Mouse (Mus musculus) embryonic fibroblast, embryonic 13.5 days (primary cell): ENCODE results near the gene Atg7. TPM values are rescaled to one million over a fixed set of nuclear protein-coding genes. Genes with fewer than 3 reads are reported as not detected.
"Not testable (repeated sequence)": the region's sequence is repeated elsewhere in the genome, so short reads cannot be mapped to it uniquely, and the experiment has no call there.

ENCODE experiments used
- H3K27ac ChIP-seq: 2 replicates; pipeline ENCODE4 v1.5.1; 2012; ENCODE audit warnings: low read length, control low read depth, inconsistent platforms; ENCODE audit not compliant: insufficient read depth
- H3K4me1 ChIP-seq: 2 replicates; pipeline ENCODE4 v1.6.1; 2011; ENCODE audit warnings: low read length; ENCODE audit not compliant: control insufficient read depth, insufficient read depth
- H3K4me3 ChIP-seq: 2 replicates; pipeline ENCODE4 v1.5.1; 2011; ENCODE audit warnings: mild to moderate bottlenecking, control low read depth, low read length; ENCODE audit not compliant: insufficient read depth
- CTCF ChIP-seq: IDR thresholded peaks from 2 replicates; pipeline ENCODE4 v1.5.1; 2011; ENCODE audit warnings: mild to moderate bottlenecking, control low read depth, low read length, moderate library complexity, borderline replicate concordance; ENCODE audit not compliant: insufficient read depth
- POLR2A ChIP-seq: IDR thresholded peaks from 2 replicates; pipeline ENCODE4 v1.6.1; 2011; ENCODE audit warnings: low read depth, mild to moderate bottlenecking, control low read depth, low read length, moderate library complexity
- polyA plus RNA-seq: library from polyadenylated mRNA; stranded (reverse); fragments of >200 nt; gene quantifications from 2 replicates; pipeline ENCODE4 v1.2.4, GENCODE M21; 2011; ENCODE audit warnings: low read depth; ENCODE audit not compliant: missing spikeins, insufficient read length

Gene Atg7
- 14.8 and 26.4 TPM in 2 replicates for polyA plus RNA-seq

- no peaks in the 10 kb centered on the region for H3K4me1 ChIP-seq
- peak; percentile 77 for TF ChIP-seq POLR2A
- no peak for TF ChIP-seq CTCF
- H3K27ac ChIP-seq: no peak within 1 kb of the TSS
- H3K4me3 ChIP-seq: peak within 1 kb of the TSS; percentile 81
Measured at GRCm38 (mm10) chr6:114642601-114643528, at the start of gene Atg7. Atg7 (plus strand) TSS chr6:114643097.

GRCm38 (mm10) chr6:114614076-114614475, 28.8 kb upstream of the Atg7 start:
- not testable (repeated sequence) for H3K4me3 ChIP-seq, H3K4me1 ChIP-seq, H3K27ac ChIP-seq

- not testable (repeated sequence) for H3K27ac ChIP-seq, H3K4me1 ChIP-seq, H3K4me3 ChIP-seq
Measured at GRCm38 (mm10) chr6:114633886-114634285, 9.0 kb upstream of the Atg7 start.

GRCm38 (mm10) chr6:114643716-114644115, 819 bp downstream of the Atg7 start:
- TF ChIP-seq CTCF: no peak
- TF ChIP-seq POLR2A: no peak
- Histone ChIP-seq H3K4me1 (no peaks in the 10 kb centered on the region), H3K27ac (no peak overlapping the region), H3K4me3 (peak overlapping the region; percentile 81)

GRCm38 (mm10) chr6:114644531-114644930, 1.6 kb downstream of the Atg7 start:
- no peaks in the 10 kb centered on the region for H3K4me1 ChIP-seq
- TF ChIP-seq CTCF (no peak), POLR2A (no peak)
- no peak overlapping the region for H3K27ac ChIP-seq
- H3K4me3 ChIP-seq: no peak overlapping the region

- Histone ChIP-seq H3K4me1 (no peaks in the 10 kb centered on the region), H3K27ac (no peak overlapping the region), H3K4me3 (no peak overlapping the region)
- TF ChIP-seq CTCF (no peak), POLR2A (no peak)
Measured at GRCm38 (mm10) chr6:114646201-114646600, 3.3 kb downstream of the Atg7 start.

GRCm38 (mm10) chr6:114647011-114647410, 4.1 kb downstream of the Atg7 start:
- Histone ChIP-seq H3K27ac (no peak overlapping the region), H3K4me3 (no peak overlapping the region), H3K4me1 (no peaks in the 10 kb centered on the region)
- TF ChIP-seq POLR2A: no peak
- no peak for TF ChIP-seq CTCF

GRCm38 (mm10) chr6:114648352-114649030, 5.6 kb downstream of the Atg7 start:
- TF ChIP-seq CTCF (no peak), POLR2A (no peak)
- no peak overlapping the region for H3K4me3 ChIP-seq

GRCm38 (mm10) chr6:114652209-114652608, 9.3 kb downstream of the Atg7 start:
- H3K27ac ChIP-seq: no peak overlapping the region
- H3K4me3 ChIP-seq: no peak overlapping the region
- TF ChIP-seq CTCF: no peak
- no peak for TF ChIP-seq POLR2A
- H3K4me1 ChIP-seq: no peaks in the 10 kb centered on the region

More at GRCm38 (mm10) chr6:114648352-114649030, 5.6 kb downstream of the Atg7 start:
- Histone ChIP-seq H3K27ac (no peak overlapping the region), H3K4me1 (no peaks in the 10 kb centered on the region)

- Histone ChIP-seq H3K27ac (no peak overlapping the region), H3K4me1 (peaks cover 5% of the 10 kb centered on the region; the same call in 1 of the 2 replicates), H3K4me3 (no peak overlapping the region)
- no peak for TF ChIP-seq POLR2A
- TF ChIP-seq CTCF: no peak
Measured at GRCm38 (mm10) chr6:114656826-114657600, 14.1 kb downstream of the Atg7 start.
